Mouse (Mus musculus) heart, embryonic 16.5 days (tissue): Measurements from ENCODE around the gene Uqcc1. TPM values are rescaled to one million over a fixed set of nuclear protein-coding genes. Genes with fewer than 3 reads are reported as not detected.
A peak's percentile ranks its signal among the peaks of the same experiment; 100 is the strongest.
"Not testable (repeated sequence)": the region's sequence is repeated elsewhere in the genome, so short reads cannot be mapped to it uniquely, and the experiment has no call there.

ENCODE experiments used
- ATAC-seq: fragments of 200-750 bp; cut with Nextera tagmentation; replicated peaks from 2 replicates; pipeline ENCODE4 v1.8.0; 2017; ENCODE audit warnings: moderate number of reproducible peaks; ENCODE audit not compliant: insufficient read depth, low FRiP score; ENCODE audit errors: extremely low read depth
- H3K27ac ChIP-seq: fragments of 300-500 bp; sonication (generic); 2 replicates; pipeline ENCODE4 v1.5.1; 2014; ENCODE audit warnings: mild to moderate bottlenecking, low read length, control low read depth, moderate library complexity
- H3K27me3 ChIP-seq: fragments of 300-500 bp; sonication (generic); 2 replicates; pipeline ENCODE4 v1.6.1; 2014; ENCODE audit warnings: low read length, mixed read lengths; ENCODE audit not compliant: control insufficient read depth, insufficient read depth
- H3K36me3 ChIP-seq: fragments of 300-500 bp; sonication (generic); 2 replicates; pipeline ENCODE4 v1.6.1; 2014; ENCODE audit not compliant: control insufficient read depth, insufficient read depth
- H3K4me1 ChIP-seq: fragments of 300-500 bp; sonication (generic); 2 replicates; pipeline ENCODE4 v1.6.1; 2014; ENCODE audit warnings: low read length, mixed read lengths; ENCODE audit not compliant: control insufficient read depth, insufficient read depth
- H3K4me2 ChIP-seq: fragments of 300-500 bp; sonication (generic); 2 replicates; pipeline ENCODE4 v1.6.1; 2014; ENCODE audit warnings: low read depth, mild to moderate bottlenecking, control low read depth, low read length
- H3K4me3 ChIP-seq: fragments of 300-500 bp; sonication (generic); 2 replicates; pipeline ENCODE4 v1.5.1; 2014; ENCODE audit warnings: mild to moderate bottlenecking, control low read depth, low read length
- H3K9ac ChIP-seq: fragments of 300-500 bp; sonication (generic); 2 replicates; pipeline ENCODE4 v1.6.1; 2014; ENCODE audit warnings: low read length, control low read depth
- H3K9me3 ChIP-seq: fragments of 300-500 bp; sonication (generic); replicated peaks from 2 replicates; pipeline ENCODE4 v1.6.1; 2016; ENCODE audit warnings: low read length; ENCODE audit not compliant: control insufficient read depth
- WGBS: fragments of 180-500 bp; shearing (Covaris S2); extraction: QIAGEN DNeasy Blood & Tissue Kit; methylation state at CpG from one replicate; pipeline ENCODE4 v1.1.7; 2014; 5-methylcytosine and 5-hydroxymethylcytosine counted together
- polyA plus RNA-seq: library from polyadenylated mRNA; unstranded; fragments of >200 nt; fragmentation: Nextera tagmentation; extraction: Ambion mirVana; gene quantifications from 2 replicates; pipeline ENCODE4 v1.2.1, GENCODE M21; 2015

Gene Uqcc1
- polyA plus RNA-seq, 1 experiment from 2014 or later: 129 TPM

GRCm38 (mm10) chr2:155941697-155942442 is 11.8 kb upstream of the Uqcc1 start:
- Histone ChIP-seq H3K9ac (no peak overlapping the region), H3K27ac (no peak overlapping the region), H3K4me3 (no peak overlapping the region), H3K4me1 (peaks cover 3% of the 10 kb centered on the region; the same call in 1 of the 2 replicates), H3K9me3 (no peaks in the 10 kb centered on the region), H3K27me3 (0 out of 2 replicates have a peak, but pooled peaks cover 1% of the 10 kb centered on the region), H3K36me3 (no peaks in the 10 kb centered on the region), H3K4me2 (no peak overlapping the region)
- ATAC-seq: no peak
- 84% methylated on average over 40 of the region's 40 CpGs for WGBS

GRCm38 (mm10) chr2:155940681-155941080 is 10.6 kb upstream of the Uqcc1 start, which contains the start of gene Gm15557:
Gene Gm15557 (plus strand): TSS chr2:155940728.
- Histone ChIP-seq H3K9ac (no peak within 1 kb of the TSS), H3K4me3 (no peak within 1 kb of the TSS), H3K4me2 (no peak within 1 kb of the TSS), H3K4me1 (peaks cover 3% of the 10 kb centered on the region; the same call in 1 of the 2 replicates), H3K27ac (no peak within 1 kb of the TSS), H3K36me3 (no peaks in the 10 kb centered on the region), H3K27me3 (no peaks in the 10 kb centered on the region), H3K9me3 (no peaks in the 10 kb centered on the region)
- no peak for ATAC-seq
- WGBS: 81% methylated on average over 3 of the region's 3 CpGs

DNA sequence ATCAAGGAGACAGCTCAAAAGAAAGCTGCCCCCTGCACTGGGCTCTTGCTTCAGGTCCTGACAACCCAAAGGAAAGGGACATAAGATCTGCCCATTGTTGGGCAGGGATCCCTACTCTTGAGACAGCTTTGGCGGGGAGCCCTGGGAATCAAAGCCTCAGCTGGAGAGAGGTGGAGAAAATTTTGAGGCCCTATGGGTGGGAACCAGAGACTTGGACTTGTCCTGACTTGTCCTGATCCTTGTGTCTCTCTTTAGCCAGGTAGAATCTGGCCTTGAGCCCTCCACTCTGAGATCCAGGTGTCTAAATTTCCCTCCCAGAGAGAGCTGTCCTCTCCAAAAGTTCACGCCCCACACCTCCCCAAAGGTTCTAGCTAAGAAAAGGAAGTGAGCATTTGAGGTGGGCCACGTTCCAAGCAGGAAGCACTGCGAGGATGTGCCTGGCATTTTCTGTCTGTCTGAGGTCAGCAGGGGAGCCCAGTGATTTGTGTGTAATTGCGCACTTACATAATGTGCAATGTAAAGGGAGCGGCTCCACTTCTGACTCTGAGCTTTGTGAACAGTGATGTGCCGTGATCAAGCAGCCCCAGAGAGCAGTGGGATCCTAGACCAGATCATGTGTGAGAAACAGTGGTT is 9.9 kb upstream of the Uqcc1 start:
- H3K4me2 ChIP-seq: no peak overlapping the region
- WGBS: 67% methylated on average over 7 of the region's 7 CpGs
- no peaks in the 10 kb centered on the region for H3K27me3 ChIP-seq
- no peak overlapping the region for H3K27ac ChIP-seq
- no peaks in the 10 kb centered on the region for H3K36me3 ChIP-seq
- no peaks in the 10 kb centered on the region for H3K9me3 ChIP-seq
- H3K4me3 ChIP-seq: no peak overlapping the region
- no peak overlapping the region for H3K9ac ChIP-seq
- peaks cover 3% of the 10 kb centered on the region; the same call in 1 of the 2 replicates for H3K4me1 ChIP-seq
- no peak for ATAC-seq

DNA sequence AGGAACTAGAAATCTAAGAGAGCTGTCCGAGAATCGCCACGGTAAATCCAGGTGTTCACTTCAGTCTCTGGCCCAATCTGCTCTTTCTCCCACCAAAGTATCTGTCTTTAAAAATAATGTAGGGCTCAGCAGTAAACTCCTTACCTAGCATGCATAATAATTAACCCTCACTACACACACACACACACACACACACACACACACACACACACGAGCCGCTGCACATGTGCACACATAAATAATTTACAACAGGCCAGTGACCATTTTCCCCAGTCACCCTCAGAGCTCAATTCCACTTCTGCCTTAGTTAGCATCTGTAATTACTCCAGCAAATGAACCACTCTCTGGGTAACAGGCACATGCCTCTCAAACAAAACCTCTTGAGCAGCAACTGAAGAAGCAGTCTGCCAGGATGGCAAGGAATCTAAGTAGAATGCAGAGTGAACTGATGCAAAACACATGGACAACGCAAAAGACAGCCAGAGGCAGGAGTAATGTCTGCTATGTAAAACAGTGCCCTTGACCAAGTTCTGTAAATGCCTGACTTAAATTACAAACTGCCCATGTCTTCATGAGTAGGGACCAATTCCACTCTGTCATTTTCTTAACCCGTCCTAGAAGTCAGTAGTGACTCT is 1.3 kb downstream of the Uqcc1 start:
- Histone ChIP-seq H3K36me3 (peaks cover 6% of the 10 kb centered on the region; the same call in 1 of the 2 replicates), H3K9ac (peak overlapping the region; percentile 82)
- ATAC-seq: no peak

GRCm38 (mm10) chr2:155925213-155925612 is 4.9 kb downstream of the Uqcc1 start:
- H3K4me2 ChIP-seq, H3K4me3 ChIP-seq, H3K4me1 ChIP-seq, H3K9ac ChIP-seq, H3K9me3 ChIP-seq, H3K27ac ChIP-seq, ATAC-seq, H3K27me3 ChIP-seq: not testable (repeated sequence)
- WGBS: 96% methylated on average over 6 of the region's 6 CpGs
- H3K36me3 ChIP-seq: peaks cover 13% of the 10 kb centered on the region

More for the DNA sequence above, 1.3 kb downstream of the Uqcc1 start:
- WGBS: 67% methylated on average over 7 of the region's 7 CpGs
- no peaks in the 10 kb centered on the region for H3K27me3 ChIP-seq
- H3K9me3 ChIP-seq: no peaks in the 10 kb centered on the region
- peak overlapping the region; percentile 94 for H3K27ac ChIP-seq
- H3K4me1 ChIP-seq: peaks cover 13% of the 10 kb centered on the region
- peak overlapping the region; percentile 74 for H3K4me2 ChIP-seq
- peak overlapping the region; percentile 82 for H3K4me3 ChIP-seq

GRCm38 (mm10) chr2:155923143-155923542 is 7.0 kb downstream of the Uqcc1 start:
- Histone ChIP-seq H3K27me3 (no peaks in the 10 kb centered on the region), H3K4me1 (no peaks in the 10 kb centered on the region), H3K4me2 (no peak overlapping the region), H3K36me3 (peaks cover 20% of the 10 kb centered on the region), H3K9me3 (no peaks in the 10 kb centered on the region), H3K27ac (no peak overlapping the region), H3K9ac (no peak overlapping the region), H3K4me3 (no peak overlapping the region)
- 89% methylated on average over 7 of the region's 7 CpGs for WGBS
- no peak for ATAC-seq

DNA sequence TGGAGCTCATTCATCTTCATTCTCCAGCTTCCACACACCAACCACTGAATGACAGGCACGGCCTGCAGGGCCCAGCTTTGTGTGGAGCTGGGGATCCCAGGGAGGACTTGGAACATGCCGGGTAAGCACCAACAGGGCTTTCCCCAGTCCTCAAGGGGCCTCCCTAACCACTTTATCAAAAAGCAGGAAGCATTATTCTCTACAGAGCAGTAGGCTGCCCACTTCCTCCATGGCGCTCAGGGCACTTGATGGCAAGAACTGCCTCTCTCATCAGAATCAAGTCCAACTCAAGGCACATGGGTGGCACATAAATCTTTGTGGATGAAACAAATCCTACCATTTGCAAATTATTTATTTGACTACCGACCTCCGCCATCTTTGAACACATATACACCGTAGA is 15.4 kb downstream of the Uqcc1 start:
- Histone ChIP-seq H3K4me1 (no peaks in the 10 kb centered on the region), H3K27ac (no peak overlapping the region), H3K4me3 (no peak overlapping the region), H3K36me3 (peaks cover 40% of the 10 kb centered on the region), H3K9me3 (no peaks in the 10 kb centered on the region), H3K27me3 (no peaks in the 10 kb centered on the region), H3K9ac (no peak overlapping the region), H3K4me2 (no peak overlapping the region)
- ATAC-seq: no peak
- WGBS: 83% methylated on average over 6 of the region's 6 CpGs

DNA sequence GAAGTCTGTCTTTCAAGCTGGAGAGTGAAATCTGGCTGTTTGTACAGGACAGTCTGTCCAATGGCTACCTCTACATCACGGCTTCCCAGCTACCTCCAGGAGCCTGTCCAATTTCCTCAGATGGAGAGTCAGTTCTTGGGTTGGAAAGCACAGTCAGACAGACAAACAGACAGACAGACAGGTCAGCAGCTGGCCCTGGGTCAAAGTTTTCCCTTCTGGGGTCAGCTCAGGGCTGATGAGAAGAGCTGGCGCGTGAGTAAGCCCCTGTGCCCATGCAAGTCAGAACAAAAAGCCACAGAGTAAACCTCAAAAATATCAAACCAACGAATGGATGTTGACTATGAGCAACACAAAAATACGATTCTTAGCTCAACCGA is 26.5 kb downstream of the Uqcc1 start:
- Histone ChIP-seq H3K27me3 (no peaks in the 10 kb centered on the region), H3K36me3 (peaks cover 15% of the 10 kb centered on the region), H3K4me3 (no peak overlapping the region), H3K4me2 (no peak overlapping the region), H3K9me3 (no peaks in the 10 kb centered on the region), H3K27ac (no peak overlapping the region), H3K9ac (no peak overlapping the region), H3K4me1 (no peaks in the 10 kb centered on the region)
- no peak for ATAC-seq
- WGBS: 93% methylated on average over 6 of the region's 6 CpGs
